Mouse (Mus musculus): ENCODE data around the gene Polr2l.
"Not testable (repeated sequence)": the region's sequence is repeated elsewhere in the genome, so short reads cannot be mapped to it uniquely, and the experiment has no call there.

GRCm38 (mm10) chr7:141446374-141446773 is 28.6 kb downstream of the Polr2l start:
- TF ChIP-seq CTCF (IDR thresholded peaks at IDR 0.05; ENCODE audit: borderline replicate concordance, insufficient read depth, low read depth, low read length); POLR2A (IDR thresholded peaks at IDR 0.05; ENCODE audit: borderline replicate concordance, insufficient read depth, low read length): not testable (repeated sequence)

All from cerebellum, adult 2 months (tissue).